Mouse (Mus musculus) layer of hippocampus, postnatal 36 days (tissue): Measurements from ENCODE around the gene Rnf208. TPM values are rescaled to one million over a fixed set of nuclear protein-coding genes. Genes with fewer than 3 reads are reported as not detected.

Experiments
- DNase-seq, 2 experiments: peaks; one replicate each; pipeline ENCODE4 v3.0.0; 2022
- total RNA-seq, 2 experiments: library from RNA; stranded (reverse); gene quantifications; 2 replicates each; pipeline ENCODE4 v1.2.3; 2021

Gene Rnf208
- total RNA-seq, 2 experiments from 2014 or later = 223 to 232 TPM

DNA sequence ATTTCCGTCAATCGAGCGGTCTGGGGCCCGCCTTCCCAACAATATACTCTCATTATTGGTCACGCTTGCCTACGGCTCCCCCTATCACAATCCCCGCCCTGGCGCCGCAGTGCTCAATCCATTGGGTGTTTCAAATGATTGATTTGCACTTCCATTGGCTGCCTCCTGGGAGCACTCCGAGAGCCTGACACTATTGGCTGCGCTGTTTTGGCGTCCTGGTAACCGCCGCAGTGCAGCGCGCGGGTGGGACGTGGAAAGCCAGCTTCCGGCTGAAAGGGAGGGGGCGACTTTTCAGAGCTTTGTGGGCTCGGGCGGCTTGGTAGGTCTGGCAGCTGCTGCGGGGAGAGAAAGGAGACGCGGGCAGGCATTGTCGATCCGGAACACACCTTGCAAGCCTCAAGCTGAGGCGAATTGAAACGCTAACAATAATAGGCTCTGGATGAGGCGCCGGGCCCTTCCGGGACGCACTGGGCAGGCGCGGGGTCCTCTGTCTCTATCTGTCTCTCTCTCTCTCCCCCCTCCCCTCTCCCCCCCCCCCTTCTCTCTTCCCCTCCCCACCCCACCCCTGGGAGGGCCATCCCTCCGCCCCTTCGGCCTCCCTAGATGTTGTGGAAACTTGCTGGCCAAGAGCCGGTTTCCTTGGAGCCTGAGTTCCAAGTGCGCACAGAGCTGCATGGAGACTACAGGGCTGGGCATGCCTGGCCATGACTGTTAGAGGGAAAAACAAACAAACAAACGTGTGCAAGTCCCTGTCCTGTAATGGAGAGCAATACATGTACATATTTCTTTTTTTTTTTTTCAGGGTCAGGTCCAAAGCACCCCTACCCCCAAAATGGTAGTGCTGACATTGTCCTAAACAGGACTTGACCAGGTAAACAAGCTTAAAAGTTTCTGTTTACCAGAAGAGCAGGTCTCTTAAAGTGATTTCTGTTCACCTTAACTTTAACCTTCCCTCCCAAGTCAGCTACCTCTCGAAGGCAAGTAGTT, 17.0 kb upstream of the Rnf208 start:
- peak; percentile 98 to 99 for DNase-seq

DNA sequence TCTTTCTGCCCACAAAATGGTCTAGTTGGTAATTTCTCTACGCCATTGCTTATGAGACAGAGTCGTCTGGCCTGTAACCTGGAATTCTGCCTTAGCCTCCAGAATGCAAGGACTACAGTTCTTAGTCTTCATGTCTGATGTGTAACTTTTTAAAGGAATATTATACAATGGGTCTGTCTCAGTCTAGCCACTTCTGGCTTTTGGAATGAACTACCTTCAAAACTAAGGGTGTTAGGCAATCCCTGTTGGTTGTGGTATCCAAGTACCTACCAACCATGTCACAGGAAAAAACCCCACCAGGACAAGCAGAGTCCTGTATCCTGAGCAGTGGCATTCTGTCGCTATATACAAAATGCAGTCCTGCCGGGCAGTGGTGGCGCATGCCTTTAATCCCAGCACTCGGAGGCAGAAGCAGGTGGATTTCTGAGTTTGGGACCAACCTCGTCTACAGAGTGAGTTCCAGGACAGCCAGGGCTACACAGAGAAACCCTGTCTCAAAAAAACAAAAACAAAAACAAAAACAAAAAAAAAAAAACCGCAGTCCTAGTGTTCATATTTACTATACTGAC, 16.2 kb upstream of the Rnf208 start:
- no peak for DNase-seq

DNA sequence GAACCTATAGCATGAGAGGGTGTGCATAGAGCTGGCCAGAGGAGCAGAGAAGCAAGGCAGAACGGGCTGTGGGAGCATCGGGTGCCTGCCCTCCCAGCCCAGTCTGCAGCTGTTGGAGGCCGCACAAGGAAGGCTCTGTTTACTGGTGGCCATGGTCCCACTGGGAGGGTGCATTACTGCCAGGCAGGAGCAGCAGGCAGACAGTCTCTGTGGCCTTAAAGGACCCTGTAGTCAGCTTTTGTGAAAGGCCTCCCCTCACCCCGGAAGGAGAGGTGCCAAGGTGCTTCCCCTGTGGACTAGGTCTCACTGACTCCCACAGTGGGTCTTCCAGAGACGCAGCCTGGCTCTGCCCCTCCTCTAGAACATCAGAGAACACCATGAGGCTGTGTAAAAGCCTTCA, 15.2 kb upstream of the Rnf208 start:
- peak; percentile 55 to 68 for DNase-seq

DNA sequence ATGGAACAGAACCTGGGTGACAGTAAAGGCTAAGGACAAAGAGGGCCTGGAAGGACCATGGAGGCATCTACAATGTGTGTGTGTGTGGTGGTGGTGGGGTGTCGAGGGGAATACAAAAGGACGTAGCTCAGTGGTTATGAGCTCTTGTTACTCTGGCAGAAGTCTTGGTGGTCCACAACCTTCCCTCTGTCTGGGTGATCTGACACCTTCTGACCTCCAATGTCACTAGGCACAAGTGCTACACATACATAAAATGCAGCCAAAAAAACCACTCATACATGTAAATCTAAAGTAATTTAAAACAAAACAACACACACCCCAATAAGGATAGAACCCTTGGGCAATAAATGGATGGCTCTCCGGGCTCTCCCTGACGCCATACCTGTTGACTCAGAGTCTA, 14.6 kb upstream of the Rnf208 start:
- DNase-seq = no peak

DNA sequence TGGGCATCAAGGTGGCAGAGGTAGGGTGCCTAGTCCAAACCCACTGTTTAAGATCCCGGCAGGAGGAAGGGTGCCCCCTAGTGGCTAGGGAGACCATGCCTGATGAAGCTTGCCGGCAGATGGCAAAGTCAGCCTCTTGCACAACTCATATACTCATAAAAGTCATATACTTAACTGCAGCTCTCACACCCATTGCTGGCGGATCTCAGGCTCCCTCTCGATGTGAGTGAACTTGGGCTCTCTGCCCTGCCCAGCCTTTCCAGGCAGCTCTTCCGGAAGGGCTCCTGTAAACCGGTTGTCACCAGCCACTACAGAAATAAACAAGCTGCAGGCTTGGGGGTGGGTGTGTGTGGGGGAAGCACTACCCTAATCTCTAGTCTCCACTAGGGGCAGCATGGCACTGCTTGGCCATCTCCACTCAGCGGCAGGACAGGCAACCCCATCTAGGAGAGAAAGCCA, 13.6 kb upstream of the Rnf208 start:
- peak; percentile 84 to 85 for DNase-seq

DNA sequence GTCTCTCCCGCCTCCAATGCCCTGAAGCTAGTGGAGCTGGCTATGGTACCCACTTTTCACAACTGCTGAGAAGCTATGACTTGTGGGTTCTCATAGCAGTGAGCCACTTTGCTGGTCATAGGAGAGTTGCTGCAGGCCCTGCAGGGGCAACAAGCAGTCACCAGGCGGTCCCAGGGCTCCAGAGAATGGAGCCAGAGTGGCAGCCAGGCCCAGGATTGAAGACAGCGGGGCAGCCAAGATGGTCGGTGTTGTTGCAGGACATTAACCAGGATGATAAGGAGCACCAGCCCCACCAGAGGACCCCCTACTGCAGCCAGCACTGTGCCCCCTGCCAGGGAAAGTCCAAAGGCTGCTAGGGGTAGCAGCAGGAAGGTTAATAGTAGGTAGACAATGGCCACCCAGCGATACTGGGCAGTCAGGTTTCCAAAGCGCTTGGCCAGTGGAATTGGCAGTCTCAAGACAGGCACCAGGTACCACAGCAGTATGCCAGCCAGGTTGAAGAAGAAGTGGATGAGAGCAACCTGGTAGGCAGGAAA, 13.0 kb upstream of the Rnf208 start:
- no peak for DNase-seq

DNA sequence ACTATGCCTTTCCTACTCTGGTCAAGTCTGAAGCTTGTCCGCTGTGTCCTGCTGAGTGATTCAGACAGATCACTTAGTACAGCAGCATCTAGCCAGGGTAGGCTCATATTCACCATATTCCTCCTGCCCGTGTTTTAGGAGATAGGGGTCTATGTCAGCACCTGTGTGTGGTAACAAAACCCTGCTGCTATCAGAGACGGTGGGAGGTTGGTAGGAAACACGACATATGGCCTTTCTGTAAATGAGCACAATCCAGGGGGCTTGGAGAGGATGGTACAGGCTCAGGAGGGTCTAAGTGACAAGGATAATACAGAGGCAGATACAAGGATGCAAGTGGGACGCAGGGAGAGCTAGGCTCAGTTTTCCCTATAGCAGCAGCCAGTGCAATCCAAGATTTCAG, 12.5 kb upstream of the Rnf208 start:
- no peak for DNase-seq

DNA sequence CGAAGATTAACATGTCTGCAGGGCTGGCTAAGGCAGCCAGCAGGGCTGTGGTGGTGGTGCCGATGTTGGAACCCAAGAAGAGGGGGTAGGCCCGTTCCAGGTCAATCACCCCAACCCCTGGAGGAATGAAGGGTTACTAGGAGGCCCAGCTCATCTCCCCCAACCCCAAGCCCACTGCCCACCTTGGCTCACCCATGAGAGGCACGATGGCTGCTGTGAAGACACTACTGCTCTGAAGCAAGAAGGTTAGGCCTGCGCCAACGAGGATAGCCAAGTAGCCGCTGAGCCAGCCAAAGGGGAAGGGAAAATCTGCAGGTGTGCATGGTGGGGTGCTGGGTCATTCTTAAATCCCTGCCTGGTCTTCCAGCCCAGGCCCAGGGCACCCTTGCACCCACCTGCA, 11.5 kb upstream of the Rnf208 start:
- DNase-seq = no peak

DNA sequence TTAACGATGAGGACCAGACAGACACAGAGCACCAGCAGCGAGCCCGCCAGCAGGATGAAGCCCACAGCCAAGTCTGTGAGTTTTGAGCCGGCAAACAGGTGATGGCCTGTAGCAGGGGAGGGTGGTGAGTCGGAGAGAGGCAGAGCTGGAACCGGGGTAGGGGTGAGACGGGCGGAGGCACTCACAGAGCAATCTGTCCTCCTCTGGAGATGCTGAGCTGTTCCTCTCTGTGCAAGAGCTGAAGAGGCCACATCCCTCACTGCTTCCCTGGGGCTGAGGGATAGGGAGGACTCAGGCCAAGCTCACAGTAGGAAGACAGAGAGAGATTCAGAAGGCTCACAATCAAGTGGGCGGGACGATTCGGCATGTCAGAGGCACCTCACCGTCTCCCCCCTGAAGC, 11.0 kb upstream of the Rnf208 start:
- DNase-seq = no peak

DNA sequence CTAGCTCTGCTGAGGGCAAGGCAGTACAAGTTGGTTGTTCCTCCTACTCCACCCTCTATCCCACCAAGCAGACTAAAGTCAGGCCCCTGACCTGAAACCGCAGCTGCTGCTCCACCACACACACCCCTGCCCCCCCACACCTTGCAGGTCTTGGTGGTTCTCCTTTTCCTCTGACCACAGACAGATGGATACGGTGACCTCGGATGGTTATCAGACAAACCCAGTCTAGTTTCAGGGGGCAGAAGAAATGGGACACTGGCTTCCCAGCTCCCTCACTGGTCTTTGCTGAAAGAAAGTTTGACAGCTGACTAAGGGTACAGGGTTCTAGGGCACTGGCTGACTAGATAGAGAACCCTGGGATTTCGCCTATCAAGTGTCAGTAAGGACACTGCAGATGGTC, 8.6 kb upstream of the Rnf208 start:
- no peak for DNase-seq

DNA sequence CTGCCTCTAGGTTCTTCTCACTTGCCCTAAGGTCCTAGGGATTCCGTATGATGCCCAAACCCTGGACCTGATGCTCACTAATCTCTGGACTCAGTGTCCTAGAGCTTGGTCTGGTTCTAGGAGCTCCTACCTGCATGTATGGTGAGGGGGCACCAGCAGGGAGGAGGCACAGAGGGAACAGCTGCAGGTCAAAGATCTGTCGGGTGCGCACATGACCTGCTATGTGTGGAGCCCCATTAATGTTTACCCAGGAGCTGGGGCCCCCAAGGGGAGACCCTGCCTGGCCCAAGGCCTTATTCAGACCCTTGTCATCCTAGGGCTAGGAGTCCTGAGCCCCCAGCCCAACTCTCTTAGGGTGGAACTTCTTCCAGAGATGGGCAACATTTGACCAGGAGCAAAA, 8.0 kb upstream of the Rnf208 start, which contains the start of gene Slc34a3:
Gene Slc34a3, minus strand, starts transcription at position 315 of the 400 bp plus-strand sequence.
- no peak for DNase-seq

DNA sequence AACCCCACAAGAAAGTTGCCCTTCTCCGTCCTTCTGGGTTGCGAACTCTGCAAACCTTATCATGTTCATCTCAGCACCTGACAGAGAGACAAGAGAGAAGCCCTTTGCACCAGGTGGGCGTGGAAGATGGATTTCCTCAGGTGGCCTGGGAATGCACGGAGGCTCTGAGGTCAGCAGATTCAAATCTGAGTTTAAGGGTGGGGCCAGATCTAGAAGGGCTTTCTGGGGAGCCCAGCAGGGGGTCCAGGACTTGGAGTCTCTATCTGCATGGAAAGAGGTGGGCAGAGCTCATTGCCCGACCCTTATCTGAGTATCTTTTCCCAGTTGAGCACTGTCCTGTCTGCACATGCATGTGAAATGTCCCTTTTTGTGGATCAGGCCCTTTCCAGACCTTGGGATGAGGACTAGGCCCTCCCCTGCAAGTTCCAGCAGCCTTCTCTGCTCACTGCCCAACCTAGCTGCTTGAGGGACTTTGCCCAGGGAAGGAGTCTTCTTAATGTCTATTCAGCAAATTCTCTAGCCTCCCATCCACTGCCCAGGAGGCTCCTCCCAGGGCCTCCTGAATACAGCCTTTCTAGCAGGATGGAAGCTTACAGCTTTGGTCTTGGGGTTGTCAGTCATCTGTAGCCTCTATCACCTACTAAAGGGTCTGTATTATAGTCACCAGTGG, 7.4 kb upstream of the Rnf208 start:
- DNase-seq = no peak

DNA sequence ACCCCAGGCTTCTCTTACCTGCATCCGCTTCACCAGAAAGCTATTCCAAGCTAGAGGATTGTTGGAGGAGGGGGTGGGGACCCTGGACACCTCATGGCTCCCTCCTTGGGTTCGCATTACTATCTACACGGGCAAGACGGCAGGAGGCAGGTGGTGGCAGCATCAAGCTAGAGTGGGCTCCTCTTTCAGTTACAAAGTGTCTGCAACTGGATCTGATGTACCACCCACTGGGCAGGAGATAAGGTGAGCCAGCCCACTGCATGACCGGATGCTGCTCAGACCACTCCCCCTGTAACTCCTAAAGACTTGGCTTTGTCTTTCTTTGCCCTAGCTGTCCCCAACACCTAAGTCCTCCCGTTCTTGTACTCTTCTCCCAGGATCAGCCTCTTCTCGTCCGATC, 5.4 kb upstream of the Rnf208 start, which contains the start of gene Rnf224:
Gene Rnf224, minus strand, starts transcription at position 174 of the 400 bp plus-strand sequence.
- no peak for DNase-seq

DNA sequence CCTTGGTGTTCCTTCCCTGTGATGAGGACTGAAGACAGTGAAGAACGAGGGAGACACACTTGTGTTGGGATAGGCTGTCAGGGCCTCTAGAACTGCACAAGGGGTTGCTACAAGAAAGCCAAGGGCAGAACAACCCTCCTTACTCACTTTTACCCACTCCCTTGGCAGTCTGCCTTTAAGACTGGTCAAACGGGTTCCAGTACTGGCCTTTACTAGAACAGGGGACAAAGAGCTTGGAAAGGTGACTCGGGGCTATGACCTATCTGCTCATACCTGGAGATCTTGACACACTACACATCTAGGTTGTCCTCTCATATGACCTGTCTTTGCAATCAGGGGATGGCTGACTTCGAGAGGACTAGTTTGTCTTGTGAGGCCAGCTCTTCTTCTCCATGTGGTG, 4.5 kb upstream of the Rnf208 start:
- DNase-seq = no peak

DNA sequence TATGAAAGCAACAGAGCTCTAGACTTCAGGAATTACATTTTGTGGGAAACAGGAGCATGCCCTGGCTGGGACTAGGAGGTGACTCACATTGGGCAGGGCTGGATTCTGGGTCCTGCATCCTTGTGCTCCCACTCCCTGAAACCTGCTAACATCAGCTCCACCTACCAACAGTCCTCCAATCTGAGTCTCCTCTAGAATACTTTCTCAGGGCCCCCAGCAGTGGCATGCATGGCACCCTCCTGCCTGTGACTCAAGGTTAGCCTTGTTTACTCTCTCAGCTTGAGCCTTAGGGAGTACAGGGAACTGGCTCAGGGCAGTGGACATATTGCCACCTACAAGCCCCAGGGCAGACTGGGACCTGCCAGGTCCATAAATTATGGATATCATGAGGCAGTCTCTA, 3.9 kb upstream of the Rnf208 start:
- no peak for DNase-seq

DNA sequence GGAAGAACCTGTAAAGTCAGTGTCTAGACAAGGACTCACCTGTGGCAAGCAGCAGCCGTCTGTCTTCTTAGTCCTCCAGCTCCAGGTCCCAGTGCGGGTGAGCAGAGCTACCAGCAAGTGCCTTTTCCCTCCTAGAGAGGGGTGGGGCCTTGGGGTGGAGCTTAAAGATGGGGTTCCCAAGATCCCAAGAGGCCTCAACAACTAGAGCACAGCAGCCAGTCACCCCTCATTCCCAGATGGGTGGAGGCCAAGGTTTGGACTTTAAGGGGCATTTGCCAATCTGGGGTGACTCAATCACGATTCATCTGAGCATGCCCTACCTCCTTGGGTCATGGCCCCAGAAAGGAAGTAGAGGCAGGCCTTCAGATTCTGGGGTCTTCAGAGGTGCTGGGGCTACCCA, 2.3 kb upstream of the Rnf208 start:
- no peak for DNase-seq

DNA sequence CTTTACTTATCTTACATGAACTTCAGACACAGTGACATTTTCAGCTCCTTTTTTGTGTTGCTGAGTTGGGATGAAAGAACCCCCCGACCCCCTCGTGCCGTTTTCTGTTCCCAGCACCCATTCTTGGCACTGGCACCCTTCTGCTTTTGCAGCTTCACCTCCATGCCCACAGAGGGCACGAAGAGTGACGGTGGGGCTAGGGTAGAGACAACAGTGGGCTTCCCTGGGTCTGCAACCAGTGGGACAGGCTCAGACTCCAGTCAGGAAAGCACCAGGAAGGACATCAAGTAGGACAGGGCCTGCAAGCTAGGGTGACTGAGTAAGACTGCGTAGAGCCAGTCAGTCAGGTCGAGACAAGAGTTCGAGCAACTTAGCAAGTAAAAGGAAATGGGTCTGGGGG, 1.7 kb upstream of the Rnf208 start:
- DNase-seq = no peak

DNA sequence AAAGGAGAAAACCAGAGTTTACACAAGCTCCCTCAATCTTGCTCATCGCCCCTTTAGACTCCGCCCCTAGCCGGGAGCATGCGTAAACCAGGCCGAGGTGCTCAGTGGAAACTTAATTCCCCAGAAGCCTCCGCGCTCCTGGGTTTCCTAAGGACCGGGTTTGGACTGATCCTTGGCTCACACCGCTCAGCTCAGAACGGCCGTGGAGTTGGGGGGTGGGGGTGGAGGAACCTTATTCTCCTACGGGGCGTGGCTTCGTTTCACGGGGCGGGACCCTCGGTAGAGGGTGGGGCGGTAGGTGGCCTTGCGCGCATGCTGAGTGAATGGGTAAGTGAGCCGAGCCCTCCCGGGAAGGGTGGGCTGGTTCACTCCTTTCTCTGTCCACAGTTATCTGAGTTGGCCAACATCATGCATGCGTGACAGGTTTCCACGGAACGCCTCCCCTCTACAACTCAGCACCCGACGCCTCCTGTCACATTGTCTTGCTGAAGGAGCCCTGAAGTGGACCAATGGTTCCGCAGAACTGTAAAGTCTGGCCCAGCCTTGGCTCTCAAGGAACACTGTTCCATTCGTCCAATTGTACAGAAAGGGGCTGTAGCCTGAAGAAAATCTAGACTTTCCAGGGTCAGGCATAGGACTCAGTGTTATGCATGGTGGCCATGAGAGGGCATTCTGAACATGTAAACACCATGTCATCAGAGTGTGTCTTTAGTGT, 1.2 kb upstream of the Rnf208 start:
- peak; percentile 53 to 66 for DNase-seq

DNA sequence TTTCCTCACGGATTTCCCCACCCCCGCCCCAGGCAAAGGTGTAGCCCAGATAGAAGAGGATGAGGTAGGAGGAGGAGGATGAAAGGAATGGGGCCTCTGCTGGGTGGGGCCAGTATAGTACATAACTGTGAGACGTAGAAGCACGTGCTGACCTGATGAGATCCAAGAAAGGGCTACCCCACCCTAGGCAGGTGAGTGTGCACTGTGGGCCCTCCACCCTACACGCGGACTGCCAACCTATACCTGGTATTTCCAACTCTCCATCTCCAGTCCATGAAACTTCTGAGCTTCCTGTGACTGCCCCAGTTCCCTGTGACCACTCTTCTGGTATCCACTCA, 648 bp upstream of the Rnf208 start:
- DNase-seq = no peak

DNA sequence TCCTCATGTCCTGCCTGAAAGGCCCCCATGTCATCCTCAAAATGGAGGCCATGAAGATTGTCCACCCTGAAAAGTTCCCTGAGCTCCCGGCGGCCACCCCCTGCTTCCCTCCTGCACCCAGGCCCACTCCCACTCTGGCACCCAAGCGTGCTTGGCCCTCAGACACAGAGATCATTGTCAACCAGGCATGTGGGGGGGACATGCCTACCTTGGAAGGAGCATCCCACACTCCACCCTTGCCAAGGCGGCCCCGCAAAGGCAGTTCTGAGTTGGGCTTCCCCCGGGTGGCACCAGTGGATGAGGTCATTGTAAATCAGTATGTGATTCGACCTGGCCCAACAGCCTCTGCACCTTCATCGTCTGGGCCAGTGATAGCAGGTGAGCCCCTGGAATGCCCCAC, 1.3 kb downstream of the Rnf208 start:
- DNase-seq = no peak

DNA sequence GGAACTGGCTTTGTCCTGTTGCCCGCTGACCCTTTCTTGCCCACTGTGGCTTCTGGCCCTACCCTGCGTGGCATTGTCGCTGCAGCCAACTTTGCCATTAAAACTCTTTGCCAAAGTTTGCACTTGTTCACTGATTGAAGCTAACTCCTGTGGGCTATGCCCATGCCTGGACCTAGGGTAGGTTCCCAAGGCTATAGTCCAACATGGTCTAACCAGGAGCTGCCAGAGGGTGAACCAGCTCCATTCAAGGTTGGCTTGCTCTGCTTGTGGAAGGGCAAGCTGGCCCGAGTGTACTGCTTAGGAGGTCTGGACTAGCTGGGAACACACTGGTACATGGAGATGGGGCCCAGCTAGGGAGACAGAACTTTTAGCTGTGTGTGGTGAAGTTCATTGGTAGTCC, 2.1 kb downstream of the Rnf208 start:
- no peak for DNase-seq
